Mouse (Mus musculus) embryonic facial prominence, embryonic 13.5 days (tissue): ENCODE results near the gene Elmo1. TPM values are rescaled to one million over a fixed set of nuclear protein-coding genes. Genes with fewer than 3 reads are reported as not detected.

Experiments
- ATAC-seq: fragments of 200-750 bp; cut with Nextera tagmentation; 2 replicates; pipeline ENCODE4 v1.8.0; 2017; ENCODE audit warnings: low read depth; ENCODE audit not compliant: insufficient number of reproducible peaks, insufficient read depth, low FRiP score, low TSS enrichment
- H3K27ac ChIP-seq: fragments of 300-500 bp; sonication (generic); 2 replicates; pipeline ENCODE4 v1.5.1; 2015; ENCODE audit warnings: moderate library complexity, mild to moderate bottlenecking, inconsistent platforms
- H3K27me3 ChIP-seq: fragments of 300-500 bp; sonication (generic); 2 replicates; pipeline ENCODE4 v1.6.1; 2015; ENCODE audit warnings: mild to moderate bottlenecking, inconsistent platforms
- H3K36me3 ChIP-seq: fragments of 300-500 bp; sonication (generic); 2 replicates; pipeline ENCODE4 v1.6.1; 2015; ENCODE audit warnings: mild to moderate bottlenecking, inconsistent platforms
- H3K4me1 ChIP-seq: fragments of 300-500 bp; sonication (generic); 2 replicates; pipeline ENCODE4 v1.6.1; 2015; ENCODE audit warnings: inconsistent platforms
- H3K4me2 ChIP-seq: fragments of 300-500 bp; sonication (generic); 2 replicates; pipeline ENCODE4 v1.6.1; 2015; ENCODE audit warnings: moderate library complexity, mild to moderate bottlenecking, inconsistent platforms
- H3K4me3 ChIP-seq: fragments of 300-500 bp; sonication (generic); 2 replicates; pipeline ENCODE4 v1.5.1; 2015; ENCODE audit warnings: mild to moderate bottlenecking, inconsistent platforms
- H3K9ac ChIP-seq: fragments of 300-500 bp; sonication (generic); 2 replicates; pipeline ENCODE4 v1.6.1; 2015; ENCODE audit warnings: mild to moderate bottlenecking, inconsistent platforms
- H3K9me3 ChIP-seq: fragments of 300-500 bp; sonication (generic); 2 replicates; pipeline ENCODE4 v1.6.1; 2016; ENCODE audit warnings: inconsistent platforms
- WGBS: fragments of 180-500 bp; shearing (Covaris S2); methylation state at CpG from one replicate; pipeline ENCODE4 v1.1.7; 2015; ENCODE audit warnings: mixed read lengths; 5-methylcytosine and 5-hydroxymethylcytosine counted together
- polyA plus RNA-seq: library from polyadenylated mRNA; unstranded; fragments of >200 nt; fragmentation: Nextera tagmentation; extraction: Ambion mirVana; gene quantifications from 2 replicates; pipeline ENCODE4 v1.2.1, GENCODE M21; 2015

The Elmo1 gene
- polyA plus RNA-seq, 1 experiment from 2014 or later, result 15.6 TPM

DNA sequence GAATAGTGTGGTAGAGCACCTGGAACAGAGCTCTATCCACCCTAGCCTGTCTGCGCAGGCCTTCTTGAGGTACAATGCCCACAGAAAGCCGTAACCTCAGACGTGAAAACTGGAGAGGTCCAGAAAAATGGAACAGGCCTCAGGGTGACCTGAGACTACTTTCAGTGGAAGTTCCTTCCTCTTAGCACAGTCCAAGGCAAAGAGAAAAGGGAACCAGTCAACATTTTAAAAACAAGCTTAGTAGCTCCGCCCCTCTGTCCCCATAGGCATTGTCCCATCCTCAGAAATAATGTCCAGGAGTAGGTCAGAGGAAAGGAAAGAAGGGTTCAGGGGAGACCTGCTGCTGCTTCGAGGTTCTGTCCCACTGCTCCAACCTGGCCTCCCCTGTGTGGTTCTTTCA lies 90.3 kb downstream of the Elmo1 start:
- H3K4me2 ChIP-seq, result no peak overlapping the region
- H3K27ac ChIP-seq, result no peak overlapping the region
- peaks cover 28% of the 10 kb centered on the region for H3K4me1 ChIP-seq
- 86% methylated on average over 5 of the region's 5 CpGs for WGBS
- no peak overlapping the region for H3K9ac ChIP-seq
- H3K9me3 ChIP-seq, result no peaks in the 10 kb centered on the region
- no peak overlapping the region for H3K4me3 ChIP-seq
- ATAC-seq, result no peak
- H3K27me3 ChIP-seq, result no peaks in the 10 kb centered on the region
- no peaks in the 10 kb centered on the region for H3K36me3 ChIP-seq

- ATAC-seq, result no peak
- 63% methylated on average over 4 of the region's 4 CpGs for WGBS
Measured at GRCm38 (mm10) chr13:20181321-20181720, 90.9 kb downstream of the Elmo1 start.

GRCm38 (mm10) chr13:20182239-20182825 lies 91.9 kb downstream of the Elmo1 start:
- ATAC-seq, result no peak
- H3K27ac ChIP-seq, result peak overlapping the region; percentile 55
- no peak overlapping the region for H3K4me3 ChIP-seq
- H3K4me2 ChIP-seq, result no peak overlapping the region
- H3K9ac ChIP-seq, result no peak overlapping the region
- no peaks in the 10 kb centered on the region for H3K36me3 ChIP-seq
- WGBS, result 33% methylated on average over 6 of the region's 6 CpGs
- no peaks in the 10 kb centered on the region for H3K9me3 ChIP-seq
- H3K4me1 ChIP-seq, result peaks cover 28% of the 10 kb centered on the region
- H3K27me3 ChIP-seq, result no peaks in the 10 kb centered on the region

More at GRCm38 (mm10) chr13:20181321-20181720, 90.9 kb downstream of the Elmo1 start:
- Histone ChIP-seq H3K27ac (no peak overlapping the region), H3K36me3 (no peaks in the 10 kb centered on the region), H3K4me1 (peaks cover 28% of the 10 kb centered on the region), H3K9ac (no peak overlapping the region), H3K9me3 (no peaks in the 10 kb centered on the region), H3K4me3 (no peak overlapping the region), H3K27me3 (no peaks in the 10 kb centered on the region), H3K4me2 (no peak overlapping the region)

GRCm38 (mm10) chr13:20183512-20184238 lies 93.3 kb downstream of the Elmo1 start:
- WGBS, result 12% methylated on average over 9 of the region's 9 CpGs
- no peak for ATAC-seq

DNA sequence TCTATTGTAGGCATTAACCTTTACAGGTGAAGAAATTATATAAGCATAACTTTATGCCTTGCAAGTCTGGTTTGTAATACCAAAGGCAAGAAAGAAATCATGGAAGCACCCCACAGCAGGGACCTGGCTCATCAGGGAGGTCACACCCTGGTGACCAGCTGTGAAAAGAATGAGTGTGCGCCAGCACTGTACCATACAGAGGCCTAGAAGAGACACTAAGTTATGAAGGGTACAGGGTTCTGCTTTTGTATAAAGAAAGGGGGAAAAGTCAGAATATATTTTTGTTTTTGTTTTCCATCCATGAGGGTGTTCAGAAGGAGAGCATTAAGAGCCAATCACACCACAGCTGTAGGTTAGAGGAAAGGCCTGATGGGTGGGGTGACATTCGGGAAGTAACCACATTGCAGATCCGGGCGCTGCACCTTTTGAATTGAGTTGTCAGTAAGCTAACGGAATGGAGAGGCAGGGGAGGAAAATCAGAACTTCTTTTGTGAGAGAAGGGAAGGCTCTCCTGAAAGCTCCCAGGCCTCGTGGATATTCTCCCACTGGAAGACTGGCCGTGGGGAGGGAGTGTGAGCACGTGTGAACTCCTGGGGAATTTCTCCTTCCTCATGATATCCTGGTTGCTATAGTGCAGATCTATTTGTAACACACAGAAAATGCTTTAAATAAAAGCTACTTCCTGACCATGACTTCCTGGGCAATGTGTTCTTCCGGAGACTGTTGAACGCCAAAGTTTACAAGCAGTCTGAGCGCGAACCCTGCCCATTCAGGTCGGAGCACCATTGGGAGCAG lies 94.0 kb downstream of the Elmo1 start:
- 77% methylated on average over 13 of the region's 13 CpGs for WGBS
- Histone ChIP-seq H3K9ac (no peak overlapping the region), H3K36me3 (no peaks in the 10 kb centered on the region), H3K4me1 (peaks cover 28% of the 10 kb centered on the region), H3K4me3 (no peak overlapping the region), H3K27me3 (no peaks in the 10 kb centered on the region), H3K4me2 (no peak overlapping the region), H3K9me3 (no peaks in the 10 kb centered on the region), H3K27ac (0 out of 2 replicates have a peak overlapping the region, but pooled peaks have one; percentile 23)
- no peak for ATAC-seq

More at GRCm38 (mm10) chr13:20183512-20184238, 93.3 kb downstream of the Elmo1 start:
- Histone ChIP-seq H3K4me1 (peaks cover 28% of the 10 kb centered on the region), H3K4me2 (no peak overlapping the region), H3K27me3 (no peaks in the 10 kb centered on the region), H3K9ac (no peak overlapping the region), H3K4me3 (no peak overlapping the region), H3K27ac (peak overlapping the region; percentile 51; the same call in 1 of the 2 replicates), H3K36me3 (no peaks in the 10 kb centered on the region), H3K9me3 (no peaks in the 10 kb centered on the region)

DNA sequence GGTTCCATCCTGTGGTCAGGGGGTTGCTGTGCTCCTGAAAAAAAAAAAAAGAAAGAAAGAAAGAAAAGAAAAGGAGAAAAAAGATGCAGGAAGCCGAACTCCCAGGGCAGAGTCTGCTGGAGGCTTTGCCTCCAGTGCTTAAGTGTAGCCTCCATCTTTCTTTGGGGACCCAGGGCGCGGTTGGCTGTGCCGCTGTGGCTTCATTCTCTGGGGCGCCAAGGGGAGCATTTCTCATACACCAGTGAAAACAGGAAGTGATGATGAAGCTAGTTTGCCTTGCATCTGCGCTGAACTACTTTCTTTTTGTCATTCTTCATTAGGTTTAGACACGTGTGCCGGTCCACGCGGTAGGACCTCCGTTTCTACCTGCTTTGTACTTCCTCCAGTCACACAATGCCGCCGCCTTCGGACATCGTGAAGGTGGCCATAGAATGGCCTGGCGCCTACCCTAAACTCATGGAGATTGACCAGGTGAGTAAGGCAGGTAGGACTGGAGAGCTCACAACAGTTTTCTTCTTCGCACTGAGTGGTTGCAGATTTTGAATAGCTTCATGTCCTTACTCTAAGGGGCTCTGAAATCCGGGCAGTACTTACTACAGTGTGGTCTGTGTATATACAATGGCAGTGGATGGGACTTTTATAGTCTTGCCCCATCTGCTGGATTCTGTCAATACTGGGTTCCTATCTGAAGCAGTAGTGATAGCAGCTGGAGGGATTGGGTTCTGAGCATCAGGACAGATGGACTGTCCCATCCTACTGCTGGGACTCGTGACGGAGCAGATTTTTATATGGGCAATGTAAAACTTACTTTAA lies 94.8 kb downstream of the Elmo1 start:
- ATAC-seq, result no peak
- WGBS, result 88% methylated on average over 20 of the region's 20 CpGs
- Histone ChIP-seq H3K9me3 (no peaks in the 10 kb centered on the region), H3K36me3 (no peaks in the 10 kb centered on the region), H3K27me3 (no peaks in the 10 kb centered on the region), H3K27ac (no peak overlapping the region), H3K4me3 (no peak overlapping the region), H3K4me2 (no peak overlapping the region), H3K4me1 (peaks cover 28% of the 10 kb centered on the region), H3K9ac (no peak overlapping the region)

- Histone ChIP-seq H3K27ac (no peak overlapping the region), H3K4me2 (no peak overlapping the region), H3K4me3 (no peak overlapping the region), H3K27me3 (no peaks in the 10 kb centered on the region), H3K4me1 (peaks cover 28% of the 10 kb centered on the region), H3K9ac (no peak overlapping the region), H3K9me3 (no peaks in the 10 kb centered on the region), H3K36me3 (no peaks in the 10 kb centered on the region)
- no peak for ATAC-seq
- WGBS, result 73% methylated on average over 4 of the region's 4 CpGs
Measured at GRCm38 (mm10) chr13:20185847-20186213, 95.4 kb downstream of the Elmo1 start.

DNA sequence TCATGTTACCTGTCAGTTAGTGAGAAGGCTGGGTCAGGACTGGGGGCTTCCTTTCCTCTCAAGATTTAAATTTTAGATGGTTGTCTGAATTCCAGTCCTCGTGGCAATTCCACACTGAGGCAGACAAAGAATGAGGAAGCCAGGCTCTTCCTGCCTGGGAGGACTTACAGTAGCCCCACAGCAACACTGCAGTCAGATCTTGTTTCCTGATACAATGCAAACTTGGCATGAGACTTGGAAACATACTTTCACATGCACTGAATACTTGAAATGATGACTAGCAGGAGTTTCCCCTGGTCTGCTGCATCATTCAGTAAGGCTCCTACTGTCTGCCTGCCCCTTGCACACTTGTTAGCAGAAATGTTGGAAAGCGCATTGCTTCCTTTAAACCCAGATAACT lies 97.3 kb downstream of the Elmo1 start:
- no peak overlapping the region for H3K4me3 ChIP-seq
- no peak overlapping the region for H3K9ac ChIP-seq
- no peak overlapping the region for H3K4me2 ChIP-seq
- H3K36me3 ChIP-seq, result no peaks in the 10 kb centered on the region
- no peak overlapping the region for H3K27ac ChIP-seq
- no peaks in the 10 kb centered on the region for H3K27me3 ChIP-seq
- peaks cover 14% of the 10 kb centered on the region for H3K4me1 ChIP-seq
- ATAC-seq, result no peak
- no peaks in the 10 kb centered on the region for H3K9me3 ChIP-seq
- WGBS, result 58% methylated on average over 2 of the region's 2 CpGs

DNA sequence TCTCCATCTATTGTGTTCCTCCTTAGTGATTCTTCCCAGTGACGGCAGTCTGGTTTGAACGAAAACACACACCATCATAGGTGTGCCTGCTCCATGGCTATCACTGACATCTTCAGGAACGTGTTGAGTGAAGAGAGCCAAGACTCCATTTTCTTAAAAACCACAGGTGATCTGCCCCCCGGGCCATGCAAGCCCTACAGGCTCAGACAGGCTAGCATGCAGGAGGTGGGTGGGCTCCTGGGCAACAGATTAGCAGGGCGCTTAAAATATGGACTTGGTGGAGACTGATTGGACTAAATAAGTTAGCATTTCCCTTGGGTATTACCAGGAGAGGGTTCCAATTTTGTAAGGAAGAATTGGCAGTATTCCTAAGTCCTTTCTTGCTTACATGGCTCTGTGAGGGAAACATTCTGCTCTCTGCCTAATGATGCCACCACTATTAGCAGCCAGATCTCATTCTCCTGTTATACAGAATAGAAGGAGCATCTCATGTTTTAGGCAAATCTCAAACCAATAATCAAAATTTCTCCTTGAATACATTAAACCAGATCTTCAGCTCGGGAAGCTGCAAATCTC lies 101.7 kb downstream of the Elmo1 start:
- H3K9ac ChIP-seq, result no peak overlapping the region
- WGBS, result 72% methylated on average over 6 of the region's 6 CpGs
- no peak overlapping the region for H3K4me3 ChIP-seq
- no peaks in the 10 kb centered on the region for H3K4me1 ChIP-seq
- peak; percentile 26; the same call in 1 of the 2 replicates for ATAC-seq
- H3K4me2 ChIP-seq, result no peak overlapping the region
- no peaks in the 10 kb centered on the region for H3K36me3 ChIP-seq
- no peaks in the 10 kb centered on the region for H3K9me3 ChIP-seq
- no peaks in the 10 kb centered on the region for H3K27me3 ChIP-seq
- no peak overlapping the region for H3K27ac ChIP-seq

GRCm38 (mm10) chr13:20200582-20200981 lies 110.2 kb downstream of the Elmo1 start:
- H3K9ac ChIP-seq, result no peak overlapping the region
- no peaks in the 10 kb centered on the region for H3K36me3 ChIP-seq
- H3K27me3 ChIP-seq, result no peaks in the 10 kb centered on the region
- no peak overlapping the region for H3K27ac ChIP-seq
- no peak overlapping the region for H3K4me2 ChIP-seq
- H3K4me3 ChIP-seq, result no peak overlapping the region
- H3K4me1 ChIP-seq, result no peaks in the 10 kb centered on the region
- WGBS, result 57% methylated on average over 2 of the region's 2 CpGs
- no peaks in the 10 kb centered on the region for H3K9me3 ChIP-seq
- ATAC-seq, result no peak

GRCm38 (mm10) chr13:20202617-20203016 lies 112.2 kb downstream of the Elmo1 start:
- Histone ChIP-seq H3K4me3 (no peak overlapping the region), H3K27me3 (no peaks in the 10 kb centered on the region), H3K9me3 (no peaks in the 10 kb centered on the region), H3K9ac (no peak overlapping the region), H3K4me1 (peaks cover 4% of the 10 kb centered on the region; the same call in 1 of the 2 replicates), H3K27ac (no peak overlapping the region), H3K4me2 (no peak overlapping the region), H3K36me3 (no peaks in the 10 kb centered on the region)
- WGBS, result 87% methylated on average over 4 of the region's 4 CpGs
- ATAC-seq, result no peak
